Mouse (Mus musculus): Measurements from ENCODE around the gene Klf4. TPM values are rescaled to one million over a fixed set of nuclear protein-coding genes. Genes with fewer than 3 reads are reported as not detected.

Klf4 gene
- total and polyA plus RNA-seq, 2 experiments from 2014 or later: 4.1 to 12.4 TPM

DNA sequence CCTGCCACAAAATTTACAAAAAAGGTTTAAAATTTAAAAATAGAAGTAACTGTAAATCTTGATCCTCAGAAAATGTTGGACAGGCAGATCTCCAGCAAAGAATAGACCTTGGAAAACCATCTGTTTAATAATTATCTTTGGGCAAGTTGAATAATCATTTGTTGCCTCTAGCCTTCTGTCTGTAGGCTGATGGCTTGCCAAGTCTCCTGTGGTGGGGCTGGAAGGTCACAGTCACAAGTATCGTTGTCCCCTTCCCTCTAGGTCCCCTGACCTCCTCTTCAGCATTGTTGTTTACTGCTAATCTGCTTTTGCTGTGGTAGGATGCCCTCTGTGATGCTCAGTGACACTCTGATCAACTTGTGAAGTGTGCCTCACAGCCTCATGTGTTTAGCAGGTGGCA, 33.6 kb downstream of the Klf4 start:
- Histone ChIP-seq H3K27me3 (ENCODE audit: insufficient read depth, low read length) (no peaks in the 10 kb centered on the region), H3K4me1 (ENCODE audit: insufficient read depth, low read length) (no peaks in the 10 kb centered on the region), H3K27ac (ENCODE audit: low read depth, low read length) (no peak overlapping the region), H3K4me3 (ENCODE audit: low read depth, low read length) (no peak overlapping the region), H3K9me3 (ENCODE audit: low read length) (no peaks in the 10 kb centered on the region), H3K4me2 (ENCODE audit: low read depth, low read length, poor library complexity, severe bottlenecking) (no peak overlapping the region), H3K36me3 (ENCODE audit: insufficient read depth, low read length) (no peaks in the 10 kb centered on the region), H3K9ac (replicated peaks; ENCODE audit: low read length, poor library complexity, severe bottlenecking) (no peak overlapping the region)
- DNase-seq (ENCODE audit: low spot score) (no peak), ATAC-seq (ENCODE audit: low FRiP score) (no peak)
- 45% methylated on average over 1 of the region's 1 CpGs for WGBS
- TF ChIP-seq CTCF (IDR thresholded peaks at IDR 0.05): no peak

DNA sequence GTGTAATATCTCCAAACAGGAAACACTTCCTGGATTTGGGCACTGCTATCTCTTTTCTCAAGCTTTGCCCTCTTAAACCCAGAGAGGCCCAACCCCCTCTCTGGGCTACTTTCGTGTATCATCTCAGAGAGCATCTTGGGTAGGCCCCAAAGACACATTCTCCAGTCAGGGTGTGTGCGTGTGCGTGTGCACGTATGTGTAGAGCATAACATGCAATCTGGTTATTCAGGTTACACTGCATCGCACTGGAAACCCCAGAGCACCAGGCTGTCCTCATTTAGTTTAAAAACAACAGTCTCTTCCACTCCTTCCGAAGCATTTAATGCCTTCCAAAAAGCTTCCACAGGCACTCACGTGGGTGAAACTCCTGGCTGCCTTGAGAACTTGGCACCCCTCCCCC, 35.9 kb downstream of the Klf4 start:
- no peak for TF ChIP-seq CTCF (IDR thresholded peaks at IDR 0.05)
- no peak overlapping the region for H3K27ac ChIP-seq (ENCODE audit: low read depth, low read length)

DNA sequence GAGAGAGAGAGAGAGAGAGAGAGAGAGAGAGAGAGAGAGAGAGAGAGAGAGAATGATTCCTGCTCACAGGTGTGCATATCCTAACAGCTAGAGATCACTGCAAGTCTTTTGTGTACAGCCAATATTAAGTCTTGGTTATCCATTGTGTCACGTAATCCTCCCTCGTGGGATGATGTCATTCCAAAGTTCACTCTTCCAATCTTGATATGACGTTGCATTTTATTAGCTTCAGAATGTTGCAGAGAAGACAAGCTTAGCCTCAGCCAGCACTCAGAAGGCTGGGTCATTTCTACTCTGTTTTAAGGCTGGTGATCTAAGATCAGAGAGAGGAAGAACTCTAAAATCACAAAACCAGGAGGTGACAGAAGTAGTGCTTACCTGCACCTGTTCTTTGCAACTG, 39.0 kb downstream of the Klf4 start:
- Histone ChIP-seq H3K4me3 (ENCODE audit: low read depth, low read length) (no peak overlapping the region), H3K4me2 (ENCODE audit: low read depth, low read length, poor library complexity, severe bottlenecking) (no peak overlapping the region), H3K27ac (ENCODE audit: low read depth, low read length) (no peak overlapping the region), H3K27me3 (ENCODE audit: insufficient read depth, low read length) (no peaks in the 10 kb centered on the region), H3K9me3 (ENCODE audit: low read length) (no peaks in the 10 kb centered on the region), H3K9ac (replicated peaks; ENCODE audit: low read length, poor library complexity, severe bottlenecking) (no peak overlapping the region), H3K36me3 (ENCODE audit: insufficient read depth, low read length) (no peaks in the 10 kb centered on the region), H3K4me1 (ENCODE audit: insufficient read depth, low read length) (no peaks in the 10 kb centered on the region)
- 76% methylated on average over 3 of the region's 3 CpGs for WGBS
- ATAC-seq (ENCODE audit: low FRiP score) (no peak), DNase-seq (ENCODE audit: low spot score) (no peak)
- no peak for TF ChIP-seq CTCF (IDR thresholded peaks at IDR 0.05)

More for the DNA sequence above, 35.9 kb downstream of the Klf4 start:
- DNase-seq (ENCODE audit: low spot score): no peak
- no peaks in the 10 kb centered on the region for H3K36me3 ChIP-seq (ENCODE audit: insufficient read depth, low read length)
- H3K9ac ChIP-seq (replicated peaks; ENCODE audit: low read length, poor library complexity, severe bottlenecking): no peak overlapping the region
- no peak overlapping the region for H3K4me2 ChIP-seq (ENCODE audit: low read depth, low read length, poor library complexity, severe bottlenecking)
- H3K9me3 ChIP-seq (ENCODE audit: low read length): no peaks in the 10 kb centered on the region
- WGBS: 86% methylated on average over 7 of the region's 7 CpGs
- H3K4me1 ChIP-seq (ENCODE audit: insufficient read depth, low read length): no peaks in the 10 kb centered on the region
- no peak for ATAC-seq (ENCODE audit: low FRiP score)
- no peak overlapping the region for H3K4me3 ChIP-seq (ENCODE audit: low read depth, low read length)
- H3K27me3 ChIP-seq (ENCODE audit: insufficient read depth, low read length): no peaks in the 10 kb centered on the region

DNA sequence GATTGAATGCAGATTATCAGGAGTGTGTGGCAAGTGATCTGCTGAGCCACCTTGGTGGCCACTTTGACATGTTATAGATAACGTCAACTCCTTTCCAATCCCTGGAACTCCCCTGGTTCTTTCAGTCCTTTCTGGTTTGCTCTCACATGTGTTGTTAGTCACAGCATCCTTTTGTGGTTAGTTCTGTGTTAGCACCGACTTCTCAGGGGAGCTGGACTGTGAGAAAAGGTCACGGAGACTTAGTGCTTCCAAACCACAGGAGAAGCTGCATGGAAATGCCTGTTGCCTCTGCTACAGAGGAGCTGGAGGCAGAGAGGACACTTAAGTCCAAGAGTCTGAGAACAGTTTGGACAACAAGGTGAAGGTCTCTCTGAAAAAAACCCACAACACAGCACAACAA, 42.9 kb downstream of the Klf4 start:
- H3K9me3 ChIP-seq (ENCODE audit: low read length): no peaks in the 10 kb centered on the region
- no peak for DNase-seq (ENCODE audit: low spot score)
- no peak overlapping the region for H3K9ac ChIP-seq (replicated peaks; ENCODE audit: low read length, poor library complexity, severe bottlenecking)
- no peaks in the 10 kb centered on the region for H3K36me3 ChIP-seq (ENCODE audit: insufficient read depth, low read length)
- no peak overlapping the region for H3K4me2 ChIP-seq (ENCODE audit: low read depth, low read length, poor library complexity, severe bottlenecking)
- 73% methylated on average over 3 of the region's 3 CpGs for WGBS
- no peak overlapping the region for H3K27ac ChIP-seq (ENCODE audit: low read depth, low read length)
- no peak overlapping the region for H3K4me3 ChIP-seq (ENCODE audit: low read depth, low read length)
- H3K4me1 ChIP-seq (ENCODE audit: insufficient read depth, low read length): no peaks in the 10 kb centered on the region
- no peaks in the 10 kb centered on the region for H3K27me3 ChIP-seq (ENCODE audit: insufficient read depth, low read length)
- no peak for ATAC-seq (ENCODE audit: low FRiP score)
- TF ChIP-seq CTCF (IDR thresholded peaks at IDR 0.05): no peak

DNA sequence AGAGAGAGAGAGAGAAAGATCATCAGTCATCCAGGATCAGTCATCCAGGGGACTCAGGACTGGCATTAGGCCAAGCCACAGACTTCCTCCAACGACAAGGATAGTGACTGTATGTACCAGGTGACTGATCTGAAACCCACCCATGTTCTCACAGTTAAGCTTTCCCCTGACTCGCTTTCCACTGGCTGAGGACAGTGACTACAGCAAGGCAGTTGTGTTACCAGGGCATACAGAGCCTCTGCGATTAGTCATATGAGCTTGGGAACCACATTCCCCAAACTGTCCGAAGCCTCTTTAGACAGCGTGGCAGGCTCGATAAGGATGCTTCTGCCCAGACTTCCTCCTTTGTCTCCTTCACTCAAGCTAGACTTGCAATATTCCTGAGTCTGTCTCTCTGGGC, 43.7 kb downstream of the Klf4 start:
- Histone ChIP-seq H3K9me3 (ENCODE audit: low read length) (no peaks in the 10 kb centered on the region), H3K4me2 (ENCODE audit: low read depth, low read length, poor library complexity, severe bottlenecking) (no peak overlapping the region), H3K27me3 (ENCODE audit: insufficient read depth, low read length) (no peaks in the 10 kb centered on the region), H3K27ac (ENCODE audit: low read depth, low read length) (no peak overlapping the region), H3K36me3 (ENCODE audit: insufficient read depth, low read length) (no peaks in the 10 kb centered on the region), H3K4me1 (ENCODE audit: insufficient read depth, low read length) (no peaks in the 10 kb centered on the region), H3K4me3 (ENCODE audit: low read depth, low read length) (no peak overlapping the region), H3K9ac (replicated peaks; ENCODE audit: low read length, poor library complexity, severe bottlenecking) (no peak overlapping the region)
- DNase-seq (ENCODE audit: low spot score) (no peak), ATAC-seq (ENCODE audit: low FRiP score) (no peak)
- 85% methylated on average over 6 of the region's 6 CpGs for WGBS
- no peak for TF ChIP-seq CTCF (IDR thresholded peaks at IDR 0.05)

DNA sequence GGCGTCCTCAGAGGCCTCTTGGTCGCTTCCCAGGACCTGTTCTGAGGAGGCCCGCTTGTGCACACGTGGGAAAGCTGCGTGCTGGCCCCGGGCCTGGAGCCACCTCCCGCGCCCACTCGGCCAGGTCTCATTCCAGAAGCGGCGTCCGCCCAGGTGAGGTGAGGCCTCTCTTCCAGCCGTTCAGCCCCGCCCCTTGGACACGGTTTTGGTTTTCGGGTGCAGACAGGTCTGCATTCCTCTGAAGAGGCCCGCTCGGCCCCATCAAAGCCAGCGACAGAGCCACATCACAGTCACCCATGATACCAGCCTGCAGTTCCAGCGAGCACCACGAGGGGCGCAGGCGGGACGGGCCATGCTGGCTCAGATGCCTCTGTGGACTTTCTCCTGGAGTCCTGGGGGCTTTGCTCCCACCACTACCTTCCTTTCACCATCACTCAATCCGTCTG, 51.9 kb downstream of the Klf4 start:
- ATAC-seq (ENCODE audit: low FRiP score) (peak; percentile 59), DNase-seq (ENCODE audit: low spot score) (peak; percentile 67)
- no peaks in the 10 kb centered on the region for H3K36me3 ChIP-seq (ENCODE audit: insufficient read depth, low read length)
- no peak overlapping the region for H3K4me3 ChIP-seq (ENCODE audit: low read depth, low read length)
- H3K27me3 ChIP-seq (ENCODE audit: insufficient read depth, low read length): no peaks in the 10 kb centered on the region
- TF ChIP-seq CTCF (IDR thresholded peaks at IDR 0.05): peak; percentile 89
- no peak overlapping the region for H3K27ac ChIP-seq (ENCODE audit: low read depth, low read length)
- H3K9ac ChIP-seq (replicated peaks; ENCODE audit: low read length, poor library complexity, severe bottlenecking): no peak overlapping the region
- no peaks in the 10 kb centered on the region for H3K4me1 ChIP-seq (ENCODE audit: insufficient read depth, low read length)
- no peaks in the 10 kb centered on the region for H3K9me3 ChIP-seq (ENCODE audit: low read length)
- WGBS: 17% methylated on average over 24 of the region's 25 CpGs
- peak overlapping the region; percentile 43 for H3K4me2 ChIP-seq (ENCODE audit: low read depth, low read length, poor library complexity, severe bottlenecking)
